Mouse (Mus musculus) activated CD4-positive, CD25-positive, alpha-beta regulatory T cell, adult 9 weeks (primary cell): ENCODE measurements around the gene Gm3417. TPM values are rescaled to one million over a fixed set of nuclear protein-coding genes. Genes with fewer than 3 reads are reported as not detected.

Experiments used
- polyA plus RNA-seq: library from polyadenylated mRNA; unstranded; fragments of 100-300 nt; shearing (Covaris generic); gene quantifications from one replicate; pipeline ENCODE4 v1.2.1, GENCODE M21; 2017

Gm3417 gene
- not detected for polyA plus RNA-seq

GRCm38 (mm10) chr17:14978362-14979038 is at the start of gene Gm3417, which contains the start of gene 9030025P20Rik:
Gm3417 (minus strand) TSS chr17:14978790.
9030025P20Rik (plus strand) TSS chr17:14978468.

GRCm38 (mm10) chr17:15009706-15010413 is 31.3 kb upstream of the Gm3417 start, which contains the start of gene Gm3435:
Gm3435 (plus strand) TSS chr17:15010176.

GRCm38 (mm10) chr17:14960951-14961556 is 17.5 kb downstream of the Gm3417 start, which contains the start of gene Phf10:
Phf10 (minus strand) TSS chr17:14961273.

GRCm38 (mm10) chr17:14943009-14943728 is 35.4 kb downstream of the Gm3417 start, which contains the start of the genes Wdr27 and 1600012H06Rik:
Wdr27 (minus strand) TSS chr17:14943158.
1600012H06Rik (plus strand) TSS chr17:14943184.

Other genes with a start within 250 kb of the Gm3417 start
- gene Wdr27, start 35.6 kb downstream of the Gm3417 start, polyA plus RNA-seq, result 0.28 TPM
- gene 1600012H06Rik, start 35.6 kb downstream of the Gm3417 start, polyA plus RNA-seq, result 38.4 TPM
- gene Phf10, start 17.5 kb downstream of the Gm3417 start, polyA plus RNA-seq, result 6.5 TPM
- gene 9030025P20Rik, start 322 bp downstream of the Gm3417 start, polyA plus RNA-seq, result 21.7 TPM
- gene Gm3435, start 31.4 kb upstream of the Gm3417 start, polyA plus RNA-seq, result 10.1 TPM
- 161 TPM for gene Ermard, start 62.4 kb upstream of the Gm3417 start, polyA plus RNA-seq
- gene Tcte3, start 62.7 kb upstream of the Gm3417 start, polyA plus RNA-seq, result 0.66 TPM
- gene Gm3448, start 62.7 kb upstream of the Gm3417 start, polyA plus RNA-seq, result 1.6 TPM